Mouse (Mus musculus) kidney, adult 2 months (tissue): ENCODE data around the gene 1700056E22Rik.

Source experiments
- CTCF ChIP-seq: fragments of 200-500 bp; conservative IDR thresholded peaks from 2 replicates; pipeline ENCODE4 v1.5.1; 2011; ENCODE audit warnings: low read depth, mild to moderate bottlenecking, control low read depth, low read length, moderate library complexity, mixed read lengths; ENCODE audit not compliant: insufficient read depth, insufficient read length
- POLR2A ChIP-seq: fragments of 200-500 bp; IDR thresholded peaks from one replicate; pipeline ENCODE4 v1.6.1; 2011; ENCODE audit warnings: low read depth, low read length, control low read depth

- TF ChIP-seq CTCF (no peak), POLR2A (no peak)
Measured at GRCm38 (mm10) chr1:184017606-184018005, 16.5 kb downstream of the 1700056E22Rik start.
